Mouse (Mus musculus) MEL (cell line): ENCODE results near the gene Gpr34.

Experiments
- CHD1 ChIP-seq: IDR thresholded peaks from 2 replicates; pipeline ENCODE4 v1.6.1; 2012; ENCODE audit warnings: low read depth, mild to moderate bottlenecking, inconsistent platforms, low read length, improper control_type of control experiment
- CHD2 ChIP-seq: IDR thresholded peaks from 2 replicates; pipeline ENCODE4 v1.6.1; 2011; ENCODE audit warnings: low read length, improper control_type of control experiment
- CTCF ChIP-seq, 3 experiments: IDR thresholded peaks in 2 of 3; conservative IDR thresholded peaks in 1 of 3; 2 replicates each; pipeline ENCODE4 v1.5.1; 2011 to 2012; ENCODE audit warnings: low read length in 3 of 3, low read depth in 2 of 3, mild to moderate bottlenecking in 2 of 3, improper control_type of control experiment in 1 of 3, inconsistent platforms in 1 of 3, mixed read lengths in 1 of 3, moderate library complexity in 1 of 3; ENCODE audit not compliant: control insufficient read depth in 1 of 3, insufficient read depth in 1 of 3, poor library complexity in 1 of 3, severe bottlenecking in 1 of 3
- GATA1 ChIP-seq: IDR thresholded peaks from 2 replicates; pipeline ENCODE4 v1.6.1; 2011; ENCODE audit warnings: low read depth, low read length, improper control_type of control experiment
- MAX ChIP-seq: IDR thresholded peaks from 2 replicates; pipeline ENCODE4 v1.6.1; 2011; ENCODE audit warnings: low read length, improper control_type of control experiment
- POLR2A ChIP-seq, 2 experiments: IDR thresholded peaks; 2 replicates each; pipeline ENCODE4 v1.6.1; 2011 to 2012; ENCODE audit warnings: low read length in 2 of 2, mild to moderate bottlenecking in 2 of 2, control low read depth in 1 of 2, improper control_type of control experiment in 1 of 2, low read depth in 1 of 2, moderate library complexity in 1 of 2; ENCODE audit not compliant: control insufficient read depth in 1 of 2, insufficient read depth in 1 of 2, poor library complexity in 1 of 2
- SMC3 ChIP-seq: IDR thresholded peaks from 2 replicates; pipeline ENCODE4 v1.6.1; 2011; ENCODE audit warnings: low read depth, low read length, improper control_type of control experiment

GRCm38 (mm10) chrX:13655906-13656305, 24.0 kb downstream of the Gpr34 start:
- TF ChIP-seq POLR2A (IDR thresholded peaks at IDR 0.05; ENCODE audit: control insufficient read depth in 1 of 2, insufficient read depth in 1 of 2, low read depth in 1 of 2, low read length in 2 of 2, poor library complexity in 1 of 2) = peak in 1 of 2 experiments; percentile 17; a peak in 1 of 4 replicates
- TF ChIP-seq SMC3 = peak; percentile 26
- peak; percentile 31; the same call in 1 of the 2 replicates for TF ChIP-seq CHD1
- TF ChIP-seq CTCF (IDR thresholded peaks at IDR 0.05 in 2 of 3, conservative IDR thresholded peaks at IDR 0.05 in 1 of 3; ENCODE audit: control insufficient read depth in 1 of 3, insufficient read depth in 1 of 3, low read depth in 2 of 3, low read length in 3 of 3, poor library complexity in 1 of 3, severe bottlenecking in 1 of 3) = no peak
- TF ChIP-seq GATA1 = no peak
- TF ChIP-seq MAX = peak; percentile 70
- no peak for TF ChIP-seq CHD2
